Mouse (Mus musculus) megakaryocyte, embryonic 14.5 days (primary cell): Measurements from ENCODE around the gene Zhx3.

ENCODE experiments used
- FLI1 ChIP-seq: IDR thresholded peaks from 2 replicates; pipeline ENCODE4 v1.6.1; 2012; ENCODE audit warnings: low read length, inconsistent platforms, mixed read lengths
- GATA1 ChIP-seq: IDR thresholded peaks from 3 replicates; pipeline ENCODE4 v1.6.1; 2012; ENCODE audit warnings: mixed read lengths, low read length, inconsistent platforms, borderline replicate concordance

GRCm38 (mm10) chr2:160770871-160771270 lies 101.9 kb downstream of the Zhx3 start:
- TF ChIP-seq GATA1: no peak
- no peak for TF ChIP-seq FLI1
